Mouse (Mus musculus) cerebellum, postnatal 36 days (tissue): ENCODE measurements at regions not wholly inside any gene's neighbourhood (a gene's known extent, or its start where the extent isn't known, plus 50 kb on each side); places are given as distances from the start of the nearest gene placed in this dataset.

ENCODE experiments used
- DNase-seq, 2 experiments: peaks; one replicate each; pipeline ENCODE4 v3.0.0; 2021 to 2022; ENCODE audit warnings: mixed read lengths in 2 of 2

- DNase-seq: no peak
Measured at GRCm38 (mm10) chr14:106190721-106191120, 84.7 kb downstream of the Trim52 start.

- DNase-seq: no peak
Measured at GRCm38 (mm10) chr14:106193583-106193982, 87.6 kb downstream of the Trim52 start.

GRCm38 (mm10) chr14:106194104-106194503 is 88.1 kb downstream of the Trim52 start:
- DNase-seq: no peak

- no peak for DNase-seq
Measured at GRCm38 (mm10) chr14:106197826-106198225, 91.8 kb downstream of the Trim52 start.

GRCm38 (mm10) chr14:106199109-106199508 is 93.1 kb downstream of the Trim52 start:
- no peak for DNase-seq

GRCm38 (mm10) chr14:106199536-106200319 is 93.7 kb downstream of the Trim52 start:
- no peak for DNase-seq

GRCm38 (mm10) chr14:106211062-106211461 is 105.1 kb downstream of the Trim52 start:
- DNase-seq: no peak

- no peak for DNase-seq
Measured at GRCm38 (mm10) chr14:106217681-106218080, 111.7 kb downstream of the Trim52 start.

- DNase-seq: no peak
Measured at GRCm38 (mm10) chr14:106219293-106219797, 113.3 kb downstream of the Trim52 start.

- no peak for DNase-seq
Measured at GRCm38 (mm10) chr14:106225401-106225800, 119.4 kb downstream of the Trim52 start.

GRCm38 (mm10) chr14:106241721-106242405 is 135.9 kb downstream of the Trim52 start:
- no peak for DNase-seq

GRCm38 (mm10) chr14:106259396-106260108 is 153.6 kb downstream of the Trim52 start:
- DNase-seq: no peak

- no peak for DNase-seq
Measured at GRCm38 (mm10) chr14:106265290-106265689, 159.3 kb downstream of the Trim52 start.

GRCm38 (mm10) chr14:106267679-106268561 is 161.9 kb downstream of the Trim52 start:
- DNase-seq: no peak

- no peak for DNase-seq
Measured at GRCm38 (mm10) chr14:106269680-106270079, 163.7 kb downstream of the Trim52 start.

GRCm38 (mm10) chr14:106313558-106313957 is 207.6 kb downstream of the Trim52 start:
- DNase-seq: no peak

- no peak for DNase-seq
Measured at GRCm38 (mm10) chr14:106314079-106314551, 208.1 kb downstream of the Trim52 start.

- no peak for DNase-seq
Measured at GRCm38 (mm10) chr14:106318767-106319166, 212.8 kb downstream of the Trim52 start.

GRCm38 (mm10) chr14:106327653-106328283 is 221.8 kb downstream of the Trim52 start:
- DNase-seq: no peak

GRCm38 (mm10) chr14:106364767-106365623 is 259.0 kb downstream of the Trim52 start:
- no peak for DNase-seq
